Mouse (Mus musculus): ENCODE measurements at regions not wholly inside any gene's neighbourhood (a gene's known extent, or its start where the extent isn't known, plus 50 kb on each side); places are given as distances from the start of the nearest gene placed in this dataset.

- WGBS: 64% methylated on average over 3 of the region's 3 CpGs
- Histone ChIP-seq H3K4me3 (ENCODE audit: insufficient read depth, low read depth, low read length) (no peak overlapping the region), H3K4me1 (ENCODE audit: control insufficient read depth, insufficient read depth, low read length) (peaks cover 6% of the 10 kb centered on the region), H3K27ac (ENCODE audit: insufficient read depth, low read depth, low read length) (no peak overlapping the region)
- no peak for TF ChIP-seq POLR2A (IDR thresholded peaks at IDR 0.05; ENCODE audit: insufficient read depth, low read depth, low read length)
- no peak for TF ChIP-seq CTCF (IDR thresholded peaks at IDR 0.05; ENCODE audit: insufficient read depth, low read depth, low read length)
Measured at GRCm38 (mm10) chr2:169293351-169293750, 294.2 kb downstream of the Gm11011 start.

- 94% methylated on average over 12 of the region's 12 CpGs for WGBS
- no peaks in the 10 kb centered on the region for H3K4me1 ChIP-seq (ENCODE audit: control insufficient read depth, insufficient read depth, low read length)
- H3K27ac ChIP-seq (ENCODE audit: insufficient read depth, low read depth, low read length): no peak overlapping the region
- no peak overlapping the region for H3K4me3 ChIP-seq (ENCODE audit: insufficient read depth, low read depth, low read length)
- TF ChIP-seq CTCF (IDR thresholded peaks at IDR 0.05; ENCODE audit: insufficient read depth, low read depth, low read length) (no peak), POLR2A (IDR thresholded peaks at IDR 0.05; ENCODE audit: insufficient read depth, low read depth, low read length) (no peak)
Measured at GRCm38 (mm10) chr2:169288891-169289605, 298.5 kb downstream of the Gm11011 start.

- no peak overlapping the region for H3K27ac ChIP-seq (ENCODE audit: insufficient read depth, low read depth, low read length)
- H3K4me3 ChIP-seq (ENCODE audit: insufficient read depth, low read depth, low read length): no peak overlapping the region
- TF ChIP-seq CTCF (IDR thresholded peaks at IDR 0.05; ENCODE audit: insufficient read depth, low read depth, low read length) (no peak), POLR2A (IDR thresholded peaks at IDR 0.05; ENCODE audit: insufficient read depth, low read depth, low read length) (no peak)
- no peaks in the 10 kb centered on the region for H3K4me1 ChIP-seq (ENCODE audit: control insufficient read depth, insufficient read depth, low read length)
- 87% methylated on average over 7 of the region's 7 CpGs for WGBS
Measured at GRCm38 (mm10) chr2:169286701-169287100, 300.8 kb downstream of the Gm11011 start.

GRCm38 (mm10) chr2:169282508-169283117 is 304.9 kb downstream of the Gm11011 start:
- 54% methylated on average over 13 of the region's 13 CpGs for WGBS
- H3K27ac ChIP-seq (ENCODE audit: insufficient read depth, low read depth, low read length): no peak overlapping the region
- TF ChIP-seq CTCF (IDR thresholded peaks at IDR 0.05; ENCODE audit: insufficient read depth, low read depth, low read length) (no peak), POLR2A (IDR thresholded peaks at IDR 0.05; ENCODE audit: insufficient read depth, low read depth, low read length) (no peak)
- H3K4me1 ChIP-seq (ENCODE audit: control insufficient read depth, insufficient read depth, low read length): no peaks in the 10 kb centered on the region
- no peak overlapping the region for H3K4me3 ChIP-seq (ENCODE audit: insufficient read depth, low read depth, low read length)

GRCm38 (mm10) chr2:169275371-169275770 is 312.2 kb downstream of the Gm11011 start:
- Histone ChIP-seq H3K27ac (ENCODE audit: insufficient read depth, low read depth, low read length) (no peak overlapping the region), H3K4me3 (ENCODE audit: insufficient read depth, low read depth, low read length) (no peak overlapping the region), H3K4me1 (ENCODE audit: control insufficient read depth, insufficient read depth, low read length) (no peaks in the 10 kb centered on the region; the same call in 1 of the 2 replicates)
- WGBS: 99% methylated on average over 4 of the region's 4 CpGs
- TF ChIP-seq POLR2A (IDR thresholded peaks at IDR 0.05; ENCODE audit: insufficient read depth, low read depth, low read length) (no peak), CTCF (IDR thresholded peaks at IDR 0.05; ENCODE audit: insufficient read depth, low read depth, low read length) (no peak)

GRCm38 (mm10) chr2:169274101-169274500 is 313.4 kb downstream of the Gm11011 start:
- Histone ChIP-seq H3K4me1 (ENCODE audit: control insufficient read depth, insufficient read depth, low read length) (no peaks in the 10 kb centered on the region; the same call in 1 of the 2 replicates), H3K27ac (ENCODE audit: insufficient read depth, low read depth, low read length) (no peak overlapping the region), H3K4me3 (ENCODE audit: insufficient read depth, low read depth, low read length) (no peak overlapping the region)
- TF ChIP-seq POLR2A (IDR thresholded peaks at IDR 0.05; ENCODE audit: insufficient read depth, low read depth, low read length) (no peak), CTCF (IDR thresholded peaks at IDR 0.05; ENCODE audit: insufficient read depth, low read depth, low read length) (no peak)
- 66% methylated on average over 1 of the region's 1 CpGs for WGBS

- no peak overlapping the region for H3K27ac ChIP-seq (ENCODE audit: insufficient read depth, low read depth, low read length)
- TF ChIP-seq POLR2A (IDR thresholded peaks at IDR 0.05; ENCODE audit: insufficient read depth, low read depth, low read length) (no peak), CTCF (IDR thresholded peaks at IDR 0.05; ENCODE audit: insufficient read depth, low read depth, low read length) (no peak)
- 34% methylated on average over 6 of the region's 6 CpGs for WGBS
Measured at GRCm38 (mm10) chr2:169272622-169273021, 314.9 kb downstream of the Gm11011 start.

GRCm38 (mm10) chr2:169272018-169272417 is 315.5 kb downstream of the Gm11011 start:
- TF ChIP-seq CTCF (IDR thresholded peaks at IDR 0.05; ENCODE audit: insufficient read depth, low read depth, low read length) (no peak), POLR2A (IDR thresholded peaks at IDR 0.05; ENCODE audit: insufficient read depth, low read depth, low read length) (no peak)

More at GRCm38 (mm10) chr2:169272622-169273021, 314.9 kb downstream of the Gm11011 start:
- H3K4me3 ChIP-seq (ENCODE audit: insufficient read depth, low read depth, low read length): no peak overlapping the region
- H3K4me1 ChIP-seq (ENCODE audit: control insufficient read depth, insufficient read depth, low read length): no peaks in the 10 kb centered on the region; the same call in 1 of the 2 replicates

GRCm38 (mm10) chr2:169260636-169261035 is 305.2 kb upstream of the Zfp64 start:
- no peaks in the 10 kb centered on the region for H3K4me1 ChIP-seq (ENCODE audit: control insufficient read depth, insufficient read depth, low read length)
- H3K4me3 ChIP-seq (ENCODE audit: insufficient read depth, low read depth, low read length): no peak overlapping the region
- 88% methylated on average over 4 of the region's 4 CpGs for WGBS
- H3K27ac ChIP-seq (ENCODE audit: insufficient read depth, low read depth, low read length): no peak overlapping the region
- TF ChIP-seq POLR2A (IDR thresholded peaks at IDR 0.05; ENCODE audit: insufficient read depth, low read depth, low read length) (no peak), CTCF (IDR thresholded peaks at IDR 0.05; ENCODE audit: insufficient read depth, low read depth, low read length) (no peak)

More at GRCm38 (mm10) chr2:169272018-169272417, 315.5 kb downstream of the Gm11011 start:
- Histone ChIP-seq H3K4me3 (ENCODE audit: insufficient read depth, low read depth, low read length) (no peak overlapping the region), H3K4me1 (ENCODE audit: control insufficient read depth, insufficient read depth, low read length) (no peaks in the 10 kb centered on the region; the same call in 1 of the 2 replicates), H3K27ac (ENCODE audit: insufficient read depth, low read depth, low read length) (no peak overlapping the region)
- WGBS: 33% methylated on average over 4 of the region's 4 CpGs

Measured in olfactory bulb, adult 2 months (tissue).